ENCODE assay signal across 11 mouse cellular contexts in the genomic region with DNA sequence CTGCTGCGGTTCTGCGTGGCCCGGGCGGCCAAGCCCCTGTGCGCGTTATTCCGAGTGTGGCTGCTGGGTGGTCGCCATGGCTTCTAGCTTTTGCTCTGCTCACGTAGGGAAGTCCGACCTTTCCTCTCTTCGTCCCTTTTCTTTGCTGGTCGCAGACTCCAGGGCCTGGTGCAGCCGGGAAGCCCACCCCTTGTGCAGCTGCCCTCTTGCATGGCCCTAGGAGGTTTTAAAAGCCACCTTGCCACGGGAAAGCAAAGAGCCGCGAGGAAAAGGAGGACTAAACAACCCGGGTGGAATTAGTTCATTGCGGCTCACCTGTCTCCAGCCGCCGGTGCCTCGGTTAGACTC. TPM values are rescaled to one million over a fixed set of nuclear protein-coding genes. Genes with fewer than 3 reads are reported as not detected.
DNase-seq lines count a peak whose midpoint lies in the region; ATAC-seq and TF ChIP-seq lines count a peak whose summit lies in the region.
"Not testable (repeated sequence)": the region's sequence is repeated elsewhere in the genome, so short reads cannot be mapped to it uniquely, and the experiment has no call there.
"Had no signal": no experiment of that assay in that cellular context is flagged by ENCODE, and none has a peak within 500 bp of the region (broad histone marks: within the 10 kb centered on the region; RNA-seq: fewer than 3 reads in every experiment).

No protein-coding gene starts in this region.

- not testable (repeated sequence) for ATAC-seq in G1E (ENCODE audit: extremely low read depth, insufficient number of reproducible peaks, low FRiP score, poor library complexity, severe bottlenecking)
- ATAC-seq in hindbrain, embryonic 13.5 days (ENCODE audit: low FRiP score): peak; percentile 43
- peak; percentile 38; the same call in 1 of the 2 replicates for ATAC-seq in lung, embryonic 14.5 days (ENCODE audit: insufficient read depth)
- peak; percentile 43; the same call in 1 of the 2 replicates for ATAC-seq in neural tube, embryonic 13.5 days (ENCODE audit: low read depth)

- not testable (repeated sequence) for H3K27ac ChIP-seq in gastrocnemius, adult 2 months; hindbrain, embryonic 13.5 days; lung, embryonic 14.5 days (ENCODE audit: low read depth); neural tube, embryonic 13.5 days (replicated peaks); testis, adult 2 months (ENCODE audit: control insufficient read depth, insufficient read depth, low read depth, low read length)

- not testable (repeated sequence) for DNase-seq in G1E (ENCODE audit: low spot score); gastrocnemius, adult 2 months; lung, embryonic 14.5 days
- DNase-seq in embryo, embryonic 10.5 days (ENCODE audit: low spot score): peak; percentile 23
- peak; percentile 22 to 34 for DNase-seq in layer of hippocampus, postnatal 10 days (ENCODE audit: low spot score in 2 of 2)

- H3K4me2 ChIP-seq in hindbrain, embryonic 13.5 days: peak overlapping the region; percentile 48
- H3K4me2 ChIP-seq in lung, embryonic 14.5 days: peak overlapping the region; percentile 54
- H3K4me2 ChIP-seq in neural tube, embryonic 13.5 days: peak overlapping the region; percentile 50

- TF ChIP-seq POLR2A in testis, adult 2 months (IDR thresholded peaks at IDR 0.05; ENCODE audit: control insufficient read depth, low read depth, low read length): not testable (repeated sequence)

- 20% methylated on average over 14 of the region's 21 CpGs for WGBS in hindbrain, embryonic 13.5 days
- 10% methylated on average over 14 of the region's 21 CpGs for WGBS in lung, embryonic 14.5 days
- WGBS in neural tube, embryonic 13.5 days: 12% methylated on average over 14 of the region's 21 CpGs

- intact Hi-C loops in gastrocnemius, adult 2 months (cut with DNase I): not testable (repeated sequence)

- not testable (repeated sequence) for H3K27me3 ChIP-seq in G1E (ENCODE audit: insufficient read depth, low read length); lung, embryonic 14.5 days (ENCODE audit: insufficient read depth, low read length); neural tube, embryonic 13.5 days; testis, adult 2 months (ENCODE audit: control insufficient read depth, insufficient read depth, low read length)
- H3K27me3 ChIP-seq in hindbrain, embryonic 13.5 days: peaks cover 12% of the 10 kb centered on the region; the same call in 1 of the 2 replicates

- H3K36me3 ChIP-seq in G1E (replicated peaks); hindbrain, embryonic 13.5 days; lung, embryonic 14.5 days (ENCODE audit: insufficient read depth); neural tube, embryonic 13.5 days; testis, adult 2 months (ENCODE audit: control insufficient read depth, insufficient read depth, low read length): not testable (repeated sequence)

- peak overlapping the region; percentile 58; the same call in 1 of the 2 replicates for H3K4me3 ChIP-seq in G1E (ENCODE audit: low read depth, low read length)
- H3K4me3 ChIP-seq in gastrocnemius, adult 2 months: peak overlapping the region; percentile 67
- peak overlapping the region; percentile 27 for H3K4me3 ChIP-seq in hindbrain, embryonic 13.5 days
- H3K4me3 ChIP-seq in lung, embryonic 14.5 days (ENCODE audit: low read depth, low read length): peak overlapping the region; percentile 29
- H3K4me3 ChIP-seq in neural tube, embryonic 13.5 days: peak overlapping the region; percentile 20
- H3K4me3 ChIP-seq in testis, adult 2 months (ENCODE audit: control insufficient read depth, low read depth, low read length): peak overlapping the region; percentile 75

- H3K9ac ChIP-seq in hindbrain, embryonic 13.5 days: not testable (repeated sequence)
- H3K9ac ChIP-seq in lung, embryonic 14.5 days: peak overlapping the region; percentile 32; the same call in 1 of the 2 replicates
- 0 out of 2 replicates have a peak overlapping the region, but pooled peaks have one; percentile 43 for H3K9ac ChIP-seq in neural tube, embryonic 13.5 days

- not testable (repeated sequence) for H3K4me1 ChIP-seq in G1E (ENCODE audit: insufficient read depth, low read depth, low read length); hindbrain, embryonic 13.5 days (replicated peaks); lung, embryonic 14.5 days (ENCODE audit: insufficient read depth); neural tube, embryonic 13.5 days (replicated peaks); testis, adult 2 months (ENCODE audit: control insufficient read depth, insufficient read depth, low read length)

- not testable (repeated sequence) for TF ChIP-seq CTCF in G1E (IDR thresholded peaks at IDR 0.05; ENCODE audit: low read depth, low read length); gastrocnemius, adult 2 months (IDR thresholded peaks at IDR 0.05); lung, embryonic 14.5 days (IDR thresholded peaks at IDR 0.05; ENCODE audit: low read depth); testis, adult 2 months (IDR thresholded peaks at IDR 0.05; ENCODE audit: control insufficient read depth, insufficient read depth, insufficient replicate concordance, low read depth, low read length)

- H3K9me3 ChIP-seq in G1E (replicated peaks); hindbrain, embryonic 13.5 days; lung, embryonic 14.5 days (ENCODE audit: low read depth, low read length); neural tube, embryonic 13.5 days: not testable (repeated sequence)

RNA-seq across cellular contexts. Expression of gene Arnt, which starts 6.3 kb away (rescaled TPM):
- total RNA-seq in G1E (2014; fragmentation: Nextera tagmentation) (164 and 171 TPM in 2 replicates), G1E (2017) (37.6 and 41.6 TPM in 2 replicates)
- polyA plus RNA-seq in G1E (2012): 53.0 and 53.5 TPM in 2 replicates
- total RNA-seq in gastrocnemius, adult 2 months (2021): 10 to 100 TPM; 43.2 to 48.0 TPM
- 20.0 and 21.0 TPM in 2 replicates for polyA plus RNA-seq in hindbrain, embryonic 13.5 days (2015; fragmentation: Nextera tagmentation; extraction: Ambion mirVana)
- total RNA-seq in layer of hippocampus, postnatal 10 days (2021): 10 to 100 TPM; 35.8 to 44.0 TPM
- 40.1 and 41.0 TPM in 2 replicates for polyA plus RNA-seq in lung, embryonic 14.5 days (2014; fragmentation: Nextera tagmentation; extraction: Ambion mirVana)
- polyA plus RNA-seq in neural tube, embryonic 13.5 days (2015; fragmentation: Nextera tagmentation; extraction: Ambion mirVana): 19.2 and 22.7 TPM in 2 replicates
- 13.6 TPM in 2 replicates for polyA plus RNA-seq in testis, adult 2 months (2012; rRNA removed)

RNA-seq across cellular contexts. Expression of gene 4930558C23Rik, which starts 25.2 kb away (rescaled TPM):
- total RNA-seq in G1E (2014; fragmentation: Nextera tagmentation): not detected in 2 replicates
- not detected in 2 replicates for total RNA-seq in G1E (2017)
- polyA plus RNA-seq in G1E (2012): not detected in 2 replicates
- not detected for total RNA-seq in gastrocnemius, adult 2 months (2021)
- polyA plus RNA-seq in hindbrain, embryonic 13.5 days (2015; fragmentation: Nextera tagmentation; extraction: Ambion mirVana): not detected in 2 replicates
- total RNA-seq in layer of hippocampus, postnatal 10 days (2021): not detected
- polyA plus RNA-seq in lung, embryonic 14.5 days (2014; fragmentation: Nextera tagmentation; extraction: Ambion mirVana): not detected in 2 replicates
- not detected in 2 replicates for polyA plus RNA-seq in neural tube, embryonic 13.5 days (2015; fragmentation: Nextera tagmentation; extraction: Ambion mirVana)
- polyA plus RNA-seq in testis, adult 2 months (2012; rRNA removed): 198 and 300 TPM in 2 replicates
- total RNA-seq: layer of hippocampus, adult 8-10 months had no signal
- polyA plus RNA-seq: gonadal fat pad, adult 2 months; macrophage had no signal

Comparison
In these comparisons a context has a peak if more than half of its experiments do, and no peak if none do; other contexts are left out.
1. H3K4me3 ChIP-seq: peak in every context shown above with its lines; median percentile 75 in testis, adult 2 months; 67 in gastrocnemius, adult 2 months; 58 in G1E; 29 in lung, embryonic 14.5 days; 27 in hindbrain, embryonic 13.5 days; 20 in neural tube, embryonic 13.5 days.
2. RNA of gene 4930558C23Rik, which starts 25.2 kb away (polyA plus RNA-seq): 198 to 300 TPM in testis, adult 2 months; not detected in hindbrain, embryonic 13.5 days, not detected in G1E, not detected in lung, embryonic 14.5 days and not detected in neural tube, embryonic 13.5 days; every median in the first group is over 100 times any median in the second.
3. Peak in every context shown above with its lines, with median percentiles within 50 percentile points of each other: H3K4me2 ChIP-seq.